Mouse (Mus musculus) embryonic facial prominence, embryonic 11.5 days (tissue): ENCODE data around the gene Bckdhb. TPM values are rescaled to one million over a fixed set of nuclear protein-coding genes. Genes with fewer than 3 reads are reported as not detected.

ENCODE experiments used
- ATAC-seq: fragments of 200-750 bp; cut with Nextera tagmentation; replicated peaks from 2 replicates; pipeline ENCODE4 v1.8.0; 2017; ENCODE audit warnings: low read depth; ENCODE audit not compliant: insufficient number of reproducible peaks, low FRiP score, low TSS enrichment
- DNase-seq: peaks from one replicate; pipeline ENCODE4 v3.0.0-alpha.2; 2015; ENCODE audit warnings: low spot score
- H3K27ac ChIP-seq: fragments of 300-500 bp; sonication (generic); replicated peaks from 2 replicates; pipeline ENCODE4 v1.5.1; 2014; ENCODE audit warnings: mild to moderate bottlenecking, low read depth, low read length, control low read depth
- H3K27me3 ChIP-seq: fragments of 300-500 bp; sonication (generic); 2 replicates; pipeline ENCODE4 v1.6.1; 2014; ENCODE audit warnings: mild to moderate bottlenecking, low read length, moderate library complexity, mixed read lengths; ENCODE audit not compliant: control insufficient read depth, insufficient read depth
- H3K36me3 ChIP-seq: fragments of 300-500 bp; sonication (generic); replicated peaks from 2 replicates; pipeline ENCODE4 v1.6.1; 2014; ENCODE audit warnings: low read depth, mild to moderate bottlenecking, low read length, moderate library complexity, mixed read lengths; ENCODE audit not compliant: control insufficient read depth, insufficient read depth
- H3K4me1 ChIP-seq: fragments of 300-500 bp; sonication (generic); 2 replicates; pipeline ENCODE4 v1.6.1; 2014; ENCODE audit warnings: low read length, mixed read lengths; ENCODE audit not compliant: control insufficient read depth, insufficient read depth
- H3K4me2 ChIP-seq: fragments of 300-500 bp; sonication (generic); 2 replicates; pipeline ENCODE4 v1.6.1; 2014; ENCODE audit warnings: low read depth, mild to moderate bottlenecking, control low read depth, low read length, moderate library complexity
- H3K4me3 ChIP-seq: fragments of 300-500 bp; sonication (generic); 2 replicates; pipeline ENCODE4 v1.5.1; 2014; ENCODE audit warnings: low read depth, low read length, control low read depth
- H3K9ac ChIP-seq: fragments of 300-500 bp; sonication (generic); replicated peaks from 2 replicates; pipeline ENCODE4 v1.6.1; 2014; ENCODE audit warnings: mild to moderate bottlenecking, control low read depth, low read length
- H3K9me3 ChIP-seq: fragments of 300-500 bp; sonication (generic); replicated peaks from 2 replicates; pipeline ENCODE4 v1.6.1; 2016; ENCODE audit warnings: mild to moderate bottlenecking, low read length, inconsistent platforms, mixed read lengths; ENCODE audit not compliant: control insufficient read depth
- WGBS: fragments of 180-500 bp; shearing (Covaris S2); extraction: QIAGEN DNeasy Blood & Tissue Kit; methylation state at CpG from one replicate; pipeline ENCODE4 v1.1.7; 2014; 5-methylcytosine and 5-hydroxymethylcytosine counted together
- polyA plus RNA-seq: library from polyadenylated mRNA; unstranded; fragments of >200 nt; fragmentation: Nextera tagmentation; extraction: Ambion mirVana; gene quantifications from 2 replicates; pipeline ENCODE4 v1.2.1, GENCODE M21; 2014

Gene Bckdhb
- polyA plus RNA-seq, 1 experiment from 2014 or later = 83.8 TPM

GRCm38 (mm10) chr9:84070740-84071139 is 145.8 kb downstream of the Bckdhb start:
- ATAC-seq = no peak

GRCm38 (mm10) chr9:84072534-84072933 is 147.6 kb downstream of the Bckdhb start:
- Histone ChIP-seq H3K27ac (no peak overlapping the region), H3K9me3 (no peaks in the 10 kb centered on the region), H3K4me1 (no peaks in the 10 kb centered on the region), H3K4me2 (no peak overlapping the region), H3K36me3 (no peaks in the 10 kb centered on the region), H3K27me3 (no peaks in the 10 kb centered on the region), H3K4me3 (no peak overlapping the region), H3K9ac (no peak overlapping the region)
- DNase-seq (peak; percentile 66), ATAC-seq (no peak)
- WGBS = 25% methylated on average over 6 of the region's 6 CpGs

More at GRCm38 (mm10) chr9:84070740-84071139, 145.8 kb downstream of the Bckdhb start:
- Histone ChIP-seq H3K36me3 (no peaks in the 10 kb centered on the region), H3K4me3 (no peak overlapping the region), H3K4me1 (no peaks in the 10 kb centered on the region), H3K9ac (no peak overlapping the region), H3K27me3 (no peaks in the 10 kb centered on the region), H3K9me3 (no peaks in the 10 kb centered on the region), H3K4me2 (no peak overlapping the region), H3K27ac (no peak overlapping the region)
- no peak for DNase-seq
- 74% methylated on average over 5 of the region's 5 CpGs for WGBS

- no peak for ATAC-seq
- WGBS = 33% methylated on average over 9 of the region's 9 CpGs
- Histone ChIP-seq H3K27ac (no peak overlapping the region), H3K9ac (no peak overlapping the region), H3K4me2 (no peak overlapping the region), H3K36me3 (no peaks in the 10 kb centered on the region), H3K27me3 (no peaks in the 10 kb centered on the region), H3K4me1 (no peaks in the 10 kb centered on the region), H3K9me3 (no peaks in the 10 kb centered on the region), H3K4me3 (no peak overlapping the region)
- peak; percentile 65 for DNase-seq
Measured at GRCm38 (mm10) chr9:84073237-84073636, 148.3 kb downstream of the Bckdhb start.

DNA sequence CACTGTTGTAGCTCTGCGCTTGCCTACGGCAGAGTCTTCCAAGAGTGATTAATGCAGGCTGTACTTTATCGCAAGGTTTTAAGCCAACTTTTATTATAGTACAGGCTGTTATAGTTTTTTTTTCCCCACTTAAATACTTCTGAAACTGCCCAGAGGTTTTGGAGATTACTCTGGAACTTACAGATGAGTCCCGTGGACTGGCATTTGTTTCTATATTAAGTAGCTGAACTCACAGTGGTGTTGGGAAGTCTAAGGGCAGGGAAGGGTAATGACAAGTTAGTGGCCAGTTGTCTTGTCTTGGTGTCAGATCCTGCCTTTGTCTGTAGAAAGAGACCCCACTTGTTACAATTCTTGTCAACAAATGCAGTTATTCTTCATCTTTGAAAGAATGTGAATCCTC is 158.6 kb downstream of the Bckdhb start:
- Histone ChIP-seq H3K4me1 (no peaks in the 10 kb centered on the region), H3K4me2 (no peak overlapping the region), H3K27me3 (no peaks in the 10 kb centered on the region), H3K9ac (no peak overlapping the region), H3K27ac (no peak overlapping the region), H3K36me3 (no peaks in the 10 kb centered on the region), H3K9me3 (no peaks in the 10 kb centered on the region), H3K4me3 (no peak overlapping the region)
- no peak for DNase-seq
- no peak for ATAC-seq
- WGBS = 92% methylated on average over 4 of the region's 4 CpGs

DNA sequence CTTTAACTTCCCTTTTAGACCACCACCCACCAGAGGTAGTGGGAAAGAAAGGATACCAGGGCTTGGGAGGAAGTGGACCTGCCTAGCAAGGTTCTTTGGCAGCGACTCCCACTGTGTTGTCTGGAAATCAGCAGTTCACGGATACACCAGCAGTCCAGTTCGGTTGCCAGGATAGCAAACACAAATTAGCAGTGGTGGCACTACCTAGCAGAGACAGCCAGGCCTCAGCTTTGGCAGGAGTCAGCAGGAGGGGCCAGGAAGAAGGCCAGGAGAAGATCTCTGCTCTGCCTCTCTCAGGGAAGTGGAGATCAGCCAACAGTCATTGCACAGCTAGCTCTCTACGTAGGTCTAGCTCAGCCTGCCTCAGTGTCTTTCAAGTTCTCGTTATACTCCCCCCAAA is 159.7 kb downstream of the Bckdhb start:
- Histone ChIP-seq H3K4me2 (no peak overlapping the region), H3K36me3 (no peaks in the 10 kb centered on the region), H3K9me3 (no peaks in the 10 kb centered on the region), H3K27ac (no peak overlapping the region), H3K4me3 (no peak overlapping the region), H3K27me3 (no peaks in the 10 kb centered on the region), H3K9ac (no peak overlapping the region), H3K4me1 (no peaks in the 10 kb centered on the region)
- 94% methylated on average over 5 of the region's 5 CpGs for WGBS
- no peak for ATAC-seq
- no peak for DNase-seq

DNA sequence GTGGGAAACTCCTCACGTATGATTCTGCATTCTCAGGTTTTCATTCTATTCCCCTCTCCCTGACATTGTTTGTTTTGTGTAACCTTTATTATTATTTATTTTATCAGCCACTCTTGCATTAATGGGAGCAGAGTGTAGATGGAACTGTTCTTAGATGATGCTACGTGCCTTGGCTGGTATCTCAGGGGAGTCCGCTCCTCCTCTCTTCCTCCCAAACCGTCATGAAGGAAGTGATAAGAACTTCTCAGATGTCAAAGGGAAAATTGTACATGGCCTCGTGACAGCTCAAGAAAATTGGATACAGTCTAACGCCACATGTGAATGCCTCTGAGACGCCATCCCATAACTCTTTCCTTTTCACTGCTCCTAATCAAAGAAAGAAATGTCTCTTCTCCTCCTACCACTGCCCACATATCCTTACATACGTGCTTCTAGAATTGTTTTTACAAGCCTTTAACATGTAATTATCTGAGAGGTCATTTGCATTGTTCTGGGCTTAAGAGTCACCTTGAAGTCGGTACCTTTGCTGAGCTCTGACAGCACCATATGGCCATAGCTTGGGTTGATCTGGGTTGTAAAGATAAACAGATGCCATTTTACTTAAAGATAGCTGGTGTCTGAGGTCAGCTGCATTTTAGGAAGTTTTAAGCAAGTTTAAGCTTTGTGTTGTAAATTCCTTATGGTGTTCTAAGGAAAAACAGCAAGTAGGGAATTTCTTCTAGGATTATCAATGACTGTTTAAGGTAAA is 165.5 kb downstream of the Bckdhb start:
- Histone ChIP-seq H3K9me3 (no peaks in the 10 kb centered on the region), H3K36me3 (no peaks in the 10 kb centered on the region), H3K9ac (no peak overlapping the region), H3K27ac (no peak overlapping the region), H3K4me3 (no peak overlapping the region), H3K4me1 (no peaks in the 10 kb centered on the region), H3K4me2 (no peak overlapping the region), H3K27me3 (no peaks in the 10 kb centered on the region)
- WGBS = 61% methylated on average over 9 of the region's 9 CpGs
- DNase-seq = no peak
- no peak for ATAC-seq

DNA sequence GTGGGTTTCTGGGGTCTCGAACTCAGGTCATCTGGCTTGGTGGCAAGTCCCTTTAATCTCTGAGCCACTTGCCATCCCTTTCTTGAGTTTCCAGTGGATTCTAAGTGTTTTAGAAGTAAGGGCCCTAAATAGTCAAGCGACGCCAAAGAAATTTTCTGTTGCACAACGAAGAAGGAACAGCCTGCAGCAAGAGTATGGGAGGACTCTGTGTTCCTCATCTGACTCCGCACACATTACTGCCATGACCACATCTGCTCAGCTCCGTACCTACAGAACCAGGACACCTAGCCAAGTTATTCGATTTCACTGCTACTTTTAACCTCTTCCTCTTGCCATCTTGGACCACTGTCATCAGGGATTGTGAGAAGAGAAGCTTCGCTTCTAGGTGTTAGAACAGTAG is 168.0 kb downstream of the Bckdhb start:
- Histone ChIP-seq H3K9me3 (no peaks in the 10 kb centered on the region), H3K27me3 (no peaks in the 10 kb centered on the region)
- 94% methylated on average over 8 of the region's 8 CpGs for whole genome bisulfite sequencing

GRCm38 (mm10) chr9:84094111-84094510 is 169.2 kb downstream of the Bckdhb start:
- Histone ChIP-seq H3K4me2 (no peak overlapping the region), H3K4me1 (no peaks in the 10 kb centered on the region), H3K4me3 (no peak overlapping the region), H3K9me3 (no peaks in the 10 kb centered on the region), H3K27ac (no peak overlapping the region), H3K36me3 (no peaks in the 10 kb centered on the region), H3K9ac (no peak overlapping the region), H3K27me3 (no peaks in the 10 kb centered on the region)
- DNase-seq = no peak
- 91% methylated on average over 6 of the region's 6 CpGs for WGBS
- ATAC-seq = no peak

More for the DNA sequence above, 168.0 kb downstream of the Bckdhb start:
- H3K9ac ChIP-seq = no peak overlapping the region
- H3K27ac ChIP-seq = no peak overlapping the region
- no peak for ATAC-seq
- H3K4me3 ChIP-seq = no peak overlapping the region
- no peak overlapping the region for H3K4me2 ChIP-seq
- no peak for DNase-seq
- no peaks in the 10 kb centered on the region for H3K4me1 ChIP-seq
- H3K36me3 ChIP-seq = no peaks in the 10 kb centered on the region
